Mouse (Mus musculus) C2C12 (cell line): ENCODE results near the gene Trmt11. TPM values are rescaled to one million over a fixed set of nuclear protein-coding genes. Genes with fewer than 3 reads are reported as not detected.

Experiments used
- H3K27me3 ChIP-seq: one replicate; pipeline ENCODE4 v1.6.1; 2011; ENCODE audit not compliant: control insufficient read depth, insufficient read depth, insufficient read length
- H3K36me3 ChIP-seq: one replicate; pipeline ENCODE4 v1.6.1; 2011; ENCODE audit not compliant: control insufficient read depth, insufficient read depth
- H3K4me3 ChIP-seq: one replicate; pipeline ENCODE4 v1.5.1; 2011; ENCODE audit warnings: mild to moderate bottlenecking, control low read depth; ENCODE audit not compliant: poor library complexity, insufficient read depth, severe bottlenecking
- H3K79me2 ChIP-seq: one replicate; pipeline ENCODE4 v1.6.1; 2011; ENCODE audit not compliant: control insufficient read depth, insufficient read depth
- H3K79me3 ChIP-seq: one replicate; pipeline ENCODE4 v1.6.1; 2011; ENCODE audit warnings: low read depth, control low read depth
- H3ac ChIP-seq: one replicate; pipeline ENCODE3; 2011; ENCODE audit warnings: low read depth; ENCODE audit not compliant: control insufficient read depth, insufficient read length
- CEBPB ChIP-seq: IDR thresholded peaks from one replicate; pipeline ENCODE4 v1.6.1; 2011; ENCODE audit warnings: low read depth, mild to moderate bottlenecking, control low read depth, moderate library complexity
- CTCF ChIP-seq: IDR thresholded peaks from one replicate; pipeline ENCODE4 v1.5.1; 2011; ENCODE audit not compliant: control insufficient read depth, insufficient read depth, insufficient read length
- FOSL1 ChIP-seq: IDR thresholded peaks from one replicate; pipeline ENCODE4 v1.8.0; 2011; ENCODE audit warnings: mild to moderate bottlenecking, low read length; ENCODE audit not compliant: poor library complexity, insufficient read depth, severe bottlenecking
- MAX ChIP-seq: IDR thresholded peaks from one replicate; pipeline ENCODE4 v1.6.1; 2011; ENCODE audit warnings: mild to moderate bottlenecking, control low read depth
- MYOD1 ChIP-seq: IDR thresholded peaks from one replicate; pipeline ENCODE4 v1.6.1; 2011; ENCODE audit warnings: low read depth; ENCODE audit not compliant: control insufficient read depth, insufficient read length
- MYOG ChIP-seq: IDR thresholded peaks from one replicate; pipeline ENCODE4 v1.6.1; 2011; ENCODE audit not compliant: control insufficient read depth, insufficient read length; ENCODE audit errors: extremely low read depth
- USF1 ChIP-seq: IDR thresholded peaks from one replicate; pipeline ENCODE4 v1.6.1; 2011; ENCODE audit warnings: low read depth, mild to moderate bottlenecking, control low read depth, moderate library complexity
- polyA plus RNA-seq: library from polyadenylated mRNA; unstranded; fragments of >200 nt; fragmentation: generic; extraction: Trizol; gene quantifications from one replicate; pipeline ENCODE4 v1.2.1, GENCODE M21; 2012; ENCODE audit warnings: missing spikeins

Trmt11 gene
- polyA plus RNA-seq, 1 experiment, result 2.6 TPM

DNA sequence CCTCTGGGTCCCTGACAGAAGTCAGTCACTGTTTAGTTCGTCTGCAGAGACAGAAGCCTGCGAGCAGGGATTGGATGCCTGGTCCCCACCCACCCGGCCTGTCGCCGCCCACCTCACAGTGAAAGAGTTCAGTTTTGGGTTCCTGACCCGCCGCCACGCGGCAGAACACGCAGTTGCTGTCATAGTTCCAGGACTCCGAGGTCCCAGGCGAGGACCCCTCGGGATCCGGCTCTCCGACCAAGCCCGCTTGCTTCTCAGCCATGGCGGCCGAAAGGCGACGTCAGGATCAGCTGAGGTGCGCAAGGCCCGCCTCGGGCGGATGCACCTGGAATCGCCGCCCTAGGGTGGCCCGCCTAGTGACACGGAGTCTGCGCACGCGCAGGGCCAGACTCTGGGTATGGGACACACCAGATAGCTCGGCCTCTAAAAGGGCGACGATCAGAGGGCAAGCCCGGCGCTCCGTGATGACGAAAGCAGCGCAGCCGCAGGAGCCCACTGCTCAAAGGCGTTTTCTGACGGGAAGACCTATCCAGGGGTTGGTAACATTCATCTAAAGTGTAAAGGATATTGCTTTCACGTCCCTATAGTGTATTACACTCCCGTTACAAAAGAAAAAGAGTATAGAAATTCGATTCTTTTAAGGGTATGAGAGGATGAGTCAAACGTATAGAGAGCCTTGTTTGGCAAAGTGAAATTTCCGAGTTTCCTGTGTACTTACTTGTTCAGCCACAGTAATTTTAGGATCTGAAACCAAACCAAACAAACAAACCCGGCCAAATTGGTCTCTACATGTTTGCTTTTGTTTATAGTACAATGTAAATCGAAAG lies 17.8 kb upstream of the Trmt11 start:
- H3K79me3 ChIP-seq, result no peaks in the 10 kb centered on the region
- peak overlapping the region; percentile 80 for H3ac ChIP-seq
- no peaks in the 10 kb centered on the region for H3K36me3 ChIP-seq
- no peaks in the 10 kb centered on the region for H3K27me3 ChIP-seq
- no peaks in the 10 kb centered on the region for H3K79me2 ChIP-seq
- no peak for TF ChIP-seq FOSL1
- peak; percentile 16 for TF ChIP-seq MAX
- TF ChIP-seq USF1, result no peak
- no peak for TF ChIP-seq CTCF
- H3K4me3 ChIP-seq, result peak overlapping the region; percentile 58

DNA sequence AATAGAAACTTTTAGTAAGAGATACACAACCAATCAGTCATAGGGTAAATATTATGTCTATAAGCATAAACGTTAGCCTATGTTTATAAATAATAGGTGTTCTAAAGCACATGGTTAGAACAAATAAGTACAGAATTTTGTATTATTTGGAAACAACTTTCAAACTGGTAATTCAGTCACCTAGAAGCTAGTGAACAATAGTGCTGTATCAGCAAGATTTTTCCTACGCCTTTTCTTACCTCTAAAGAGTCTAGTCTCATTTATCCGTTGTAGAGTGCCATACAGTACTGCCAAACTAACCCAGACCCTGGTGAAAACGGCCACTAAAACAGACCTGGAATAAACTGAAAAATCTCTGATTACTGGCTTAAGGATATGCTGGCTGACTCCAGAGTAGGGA lies 12.5 kb upstream of the Trmt11 start:
- H3K36me3 ChIP-seq, result peaks cover 10% of the 10 kb centered on the region
- no peak overlapping the region for H3K4me3 ChIP-seq
- no peaks in the 10 kb centered on the region for H3K27me3 ChIP-seq
- no peak overlapping the region for H3ac ChIP-seq
- no peaks in the 10 kb centered on the region for H3K79me2 ChIP-seq
- H3K79me3 ChIP-seq, result no peaks in the 10 kb centered on the region
- TF ChIP-seq MAX (no peak), FOSL1 (no peak), CTCF (no peak), CEBPB (no peak), USF1 (no peak), MYOG (no peak), MYOD1 (no peak)

DNA sequence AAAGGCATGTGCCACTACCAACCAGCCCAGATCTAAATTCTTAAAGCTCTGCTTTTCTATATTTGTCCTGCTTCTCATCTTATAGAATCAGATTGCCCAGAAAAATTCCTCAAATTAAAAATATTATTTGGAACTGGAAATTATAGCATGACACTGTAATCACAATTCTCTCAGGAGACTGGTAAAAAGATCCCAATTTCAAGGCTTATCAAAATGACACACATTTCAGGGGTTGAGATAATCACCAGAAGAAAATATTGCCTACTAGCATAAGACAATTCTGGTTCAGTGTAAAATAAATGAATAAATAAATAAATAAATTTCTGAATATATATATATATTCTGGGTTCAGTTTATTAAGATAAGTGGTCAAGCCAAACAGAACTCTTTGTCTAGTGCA lies 9.1 kb upstream of the Trmt11 start:
- no peaks in the 10 kb centered on the region for H3K79me2 ChIP-seq
- no peaks in the 10 kb centered on the region for H3K27me3 ChIP-seq
- no peaks in the 10 kb centered on the region for H3K79me3 ChIP-seq
- no peak overlapping the region for H3K4me3 ChIP-seq
- TF ChIP-seq USF1, result no peak
- H3ac ChIP-seq, result no peak overlapping the region
- peaks cover 20% of the 10 kb centered on the region for H3K36me3 ChIP-seq

DNA sequence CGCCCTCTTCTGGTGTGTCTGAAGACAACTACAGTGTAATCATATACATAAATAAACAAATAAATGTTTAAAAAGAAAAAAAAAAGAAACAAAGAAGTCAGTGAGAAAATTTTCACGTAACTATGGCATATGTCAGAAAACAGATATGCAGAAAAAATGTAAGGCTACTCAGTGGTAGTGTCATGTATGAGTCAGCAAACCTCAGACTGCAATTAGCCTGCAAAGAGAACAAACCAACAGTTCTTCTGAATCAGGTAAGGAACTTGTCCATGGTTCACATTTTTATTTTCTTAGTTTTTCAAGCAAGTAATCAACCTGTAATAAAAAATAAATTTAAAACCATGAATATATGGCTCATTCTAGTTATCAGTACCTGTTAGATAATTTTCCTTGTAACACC lies 7.6 kb upstream of the Trmt11 start:
- H3ac ChIP-seq, result no peak overlapping the region
- no peaks in the 10 kb centered on the region for H3K79me2 ChIP-seq
- no peaks in the 10 kb centered on the region for H3K79me3 ChIP-seq
- no peaks in the 10 kb centered on the region for H3K27me3 ChIP-seq
- no peak overlapping the region for H3K4me3 ChIP-seq
- TF ChIP-seq CEBPB (no peak), FOSL1 (peak; percentile 74), CTCF (no peak), MYOD1 (no peak), MYOG (no peak), USF1 (no peak), MAX (peak; percentile 39)
- peaks cover 20% of the 10 kb centered on the region for H3K36me3 ChIP-seq

DNA sequence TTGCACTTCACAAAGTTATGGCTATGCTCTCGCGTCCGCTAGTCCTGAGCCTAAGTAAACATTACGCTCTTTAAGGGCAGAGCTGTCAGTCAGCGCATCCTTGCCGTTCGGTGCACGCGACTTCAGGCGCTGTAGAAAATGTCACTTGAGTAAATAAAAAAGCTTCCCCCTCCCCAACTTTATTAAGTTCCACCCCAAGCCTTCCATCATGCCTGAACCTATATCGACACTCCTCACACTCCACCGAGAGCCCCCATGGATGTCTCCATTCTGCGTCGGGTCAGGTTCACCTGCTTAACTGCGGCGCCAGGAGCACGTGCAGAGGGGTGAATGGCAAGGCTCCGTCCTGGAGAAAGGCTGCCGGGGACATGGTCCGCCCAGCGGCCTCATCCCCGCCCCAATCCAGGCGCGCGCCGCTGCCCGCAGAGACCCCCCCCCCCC lies 435 bp downstream of the Trmt11 start:
- no peaks in the 10 kb centered on the region for H3K27me3 ChIP-seq
- peak overlapping the region; percentile 76 for H3ac ChIP-seq
- H3K36me3 ChIP-seq, result peaks cover 29% of the 10 kb centered on the region
- H3K79me3 ChIP-seq, result peaks cover 27% of the 10 kb centered on the region
- TF ChIP-seq MAX, result peak; percentile 65
- TF ChIP-seq USF1, result no peak
- H3K4me3 ChIP-seq, result peak overlapping the region; percentile 81
- peaks cover 41% of the 10 kb centered on the region for H3K79me2 ChIP-seq

DNA sequence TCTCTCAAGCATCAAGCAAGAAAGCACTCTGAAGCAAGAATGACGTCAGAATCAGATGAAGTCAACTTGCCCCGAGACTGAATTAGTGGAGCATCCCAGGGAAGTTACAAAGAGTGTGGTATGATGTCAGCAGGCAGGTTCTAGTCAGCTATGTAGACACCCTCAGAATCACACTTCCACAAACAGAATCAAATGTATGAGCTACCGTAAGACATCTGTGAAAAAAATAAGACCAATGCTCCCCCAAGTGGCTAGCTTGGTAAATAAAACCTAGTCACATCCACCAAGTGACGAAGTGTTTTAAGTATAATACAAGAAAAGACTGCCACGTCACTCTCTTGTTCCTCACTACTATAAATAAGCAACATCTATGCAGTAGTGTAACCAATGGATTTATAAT lies 13.5 kb downstream of the Trmt11 start:
- Histone ChIP-seq H3ac (no peak overlapping the region), H3K27me3 (no peaks in the 10 kb centered on the region), H3K36me3 (peaks cover 87% of the 10 kb centered on the region), H3K79me2 (peaks cover 10% of the 10 kb centered on the region), H3K79me3 (peaks cover 6% of the 10 kb centered on the region), H3K4me3 (no peak overlapping the region)
- TF ChIP-seq USF1 (no peak), CEBPB (no peak), FOSL1 (no peak), MYOD1 (no peak), CTCF (no peak), MAX (no peak), MYOG (no peak)

DNA sequence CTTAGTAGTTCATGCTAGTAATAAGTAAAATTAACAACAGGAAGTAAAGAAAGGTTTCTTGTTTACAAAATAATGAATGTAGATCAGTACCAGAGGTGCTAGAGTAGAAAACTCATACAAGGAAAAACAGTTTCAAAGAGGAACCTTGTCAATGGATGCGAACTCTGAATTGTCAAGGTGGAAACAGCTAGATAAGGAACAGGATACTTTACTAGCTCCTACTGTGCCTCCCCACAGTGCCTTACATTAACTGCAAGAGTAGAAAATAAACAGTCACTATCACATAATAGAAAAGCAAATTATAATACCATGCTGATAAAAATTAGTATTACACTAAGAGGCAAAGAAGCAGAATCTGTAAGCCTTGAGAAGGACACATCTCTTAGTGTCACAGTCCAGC lies 14.9 kb downstream of the Trmt11 start:
- TF ChIP-seq CTCF (no peak), CEBPB (no peak), FOSL1 (no peak), MAX (no peak), MYOG (no peak), MYOD1 (no peak), USF1 (no peak)
- H3ac ChIP-seq, result no peak overlapping the region
- peaks cover 11% of the 10 kb centered on the region for H3K79me3 ChIP-seq
- H3K27me3 ChIP-seq, result no peaks in the 10 kb centered on the region
- H3K4me3 ChIP-seq, result no peak overlapping the region
- H3K79me2 ChIP-seq, result peaks cover 12% of the 10 kb centered on the region
- H3K36me3 ChIP-seq, result peaks cover 81% of the 10 kb centered on the region
